Mouse (Mus musculus): Measurements from ENCODE around the gene Timm13. TPM values are rescaled to one million over a fixed set of nuclear protein-coding genes. Genes with fewer than 3 reads are reported as not detected.

Timm13 gene
- polyA plus RNA-seq, 1 experiment from 2014 or later = 306 TPM

DNA sequence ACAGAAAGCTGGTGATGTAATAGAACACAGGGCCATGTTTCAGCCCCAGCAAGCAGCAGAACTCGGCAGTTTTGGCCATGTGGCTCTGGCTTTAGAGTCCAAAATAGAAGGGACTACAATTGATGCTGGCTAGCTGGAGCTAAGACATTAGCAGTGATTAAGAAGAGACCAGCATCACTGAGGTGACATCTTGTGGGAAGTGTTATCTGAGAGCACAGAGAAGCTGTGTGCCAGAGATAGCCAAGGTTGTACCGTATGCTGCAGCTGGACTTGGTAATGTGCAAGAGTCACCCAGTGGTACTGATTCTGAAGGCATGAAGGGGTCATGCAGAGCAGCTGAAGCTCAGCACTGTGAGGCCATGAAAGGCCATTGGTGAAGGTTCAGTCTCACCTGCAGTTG is 14.5 kb upstream of the Timm13 start:
- Histone ChIP-seq H3K27me3 (no peaks in the 10 kb centered on the region), H3K27ac (no peak overlapping the region), H3K4me3 (no peak overlapping the region), H3K9me3 (no peaks in the 10 kb centered on the region), H3K4me2 (replicated peaks) (no peak overlapping the region), H3K9ac (0 out of 2 replicates have a peak overlapping the region, but pooled peaks have one; percentile 1), H3K4me1 (peaks cover 17% of the 10 kb centered on the region), H3K36me3 (peaks cover 40% of the 10 kb centered on the region)
- no peak for ATAC-seq (ENCODE audit: low FRiP score, low read depth)
- 84% methylated on average over 2 of the region's 2 CpGs for WGBS

DNA sequence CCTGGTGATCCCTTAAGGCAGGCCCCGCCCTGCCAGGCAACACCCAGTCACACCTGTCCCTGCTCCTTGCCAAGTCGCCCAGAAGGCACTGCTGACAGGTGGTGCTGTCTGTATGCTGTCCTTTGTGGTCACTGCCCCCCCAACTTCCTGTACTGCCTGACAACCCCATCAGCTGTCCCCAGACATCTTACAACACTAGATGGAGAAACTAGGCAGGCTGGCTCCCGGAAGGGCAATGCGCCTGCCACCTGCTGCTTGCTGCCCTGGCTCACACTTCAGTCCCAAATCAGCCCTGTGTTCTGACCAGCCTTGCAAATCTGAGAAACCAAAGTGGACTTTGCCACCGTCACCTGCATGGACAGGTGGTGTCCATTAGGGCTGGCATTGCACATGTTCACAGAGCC is 13.5 kb upstream of the Timm13 start:
- Histone ChIP-seq H3K36me3 (peaks cover 50% of the 10 kb centered on the region), H3K27ac (no peak overlapping the region; the same call in 1 of the 2 replicates), H3K4me1 (peaks cover 17% of the 10 kb centered on the region), H3K9me3 (no peaks in the 10 kb centered on the region), H3K4me3 (no peak overlapping the region), H3K27me3 (no peaks in the 10 kb centered on the region), H3K4me2 (replicated peaks) (no peak overlapping the region), H3K9ac (peak overlapping the region; percentile 43; the same call in 1 of the 2 replicates)
- 85% methylated on average over 5 of the region's 5 CpGs for WGBS
- ATAC-seq (ENCODE audit: low FRiP score, low read depth) = peak; percentile 33; the same call in 1 of the 2 replicates

DNA sequence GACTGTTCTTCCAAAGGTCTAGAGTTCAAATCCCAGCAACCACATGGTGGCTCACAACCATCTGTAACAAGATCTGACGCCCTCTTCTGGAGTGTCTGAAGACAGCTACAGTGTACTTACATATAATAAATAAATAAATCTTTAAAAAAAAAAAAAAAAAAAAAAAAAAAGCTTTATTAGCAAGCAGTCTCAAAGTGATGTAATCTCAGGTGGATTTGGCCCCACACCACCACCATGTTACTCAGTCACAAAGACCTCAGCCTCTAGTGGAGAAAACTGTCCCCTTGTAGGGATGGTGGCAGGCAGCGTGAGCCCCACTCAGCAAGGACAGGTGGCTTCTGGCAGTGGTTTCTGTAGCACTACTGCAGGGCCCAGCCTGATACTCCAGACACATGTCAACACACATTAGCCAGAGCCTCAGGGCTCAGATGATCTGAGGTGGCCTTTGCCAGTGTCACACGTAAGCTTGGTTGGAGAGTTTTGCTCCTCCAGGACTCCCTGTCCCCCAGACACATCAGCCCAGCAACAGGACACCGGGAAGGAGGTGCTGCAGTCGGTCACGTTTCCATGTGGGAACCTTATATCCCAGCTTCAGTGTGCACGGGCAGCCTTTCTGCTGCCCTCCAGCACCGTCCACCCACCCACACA is 12.7 kb upstream of the Timm13 start:
- Histone ChIP-seq H3K27ac (no peak overlapping the region; the same call in 1 of the 2 replicates), H3K9me3 (no peaks in the 10 kb centered on the region), H3K4me2 (replicated peaks) (no peak overlapping the region), H3K27me3 (no peaks in the 10 kb centered on the region), H3K9ac (no peak overlapping the region), H3K4me3 (no peak overlapping the region), H3K36me3 (peaks cover 58% of the 10 kb centered on the region), H3K4me1 (peaks cover 17% of the 10 kb centered on the region)
- WGBS = 86% methylated on average over 7 of the region's 8 CpGs
- ATAC-seq (ENCODE audit: low FRiP score, low read depth) = no peak

DNA sequence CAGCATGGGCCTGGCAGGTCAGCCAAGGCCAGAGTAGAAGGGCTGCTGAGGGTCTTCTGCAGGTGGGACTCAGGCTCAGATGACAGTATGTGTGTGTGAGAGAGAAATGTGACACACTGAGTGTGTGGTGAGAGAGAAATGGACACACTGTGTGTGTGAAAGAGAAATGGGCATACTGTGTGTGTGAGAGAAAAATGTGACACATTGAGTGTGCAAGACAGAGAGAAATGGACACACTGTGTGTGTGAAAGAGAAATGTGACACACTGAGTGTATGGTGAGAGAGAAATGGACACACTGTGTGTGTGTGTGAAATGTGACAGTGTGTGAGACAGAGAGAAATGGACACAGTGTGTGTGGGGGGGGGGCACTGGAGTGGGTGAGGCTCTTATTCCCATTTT is 11.1 kb upstream of the Timm13 start:
- peaks cover 73% of the 10 kb centered on the region for H3K36me3 ChIP-seq
- peaks cover 10% of the 10 kb centered on the region; the same call in 1 of the 2 replicates for H3K4me1 ChIP-seq
- no peak overlapping the region for H3K27ac ChIP-seq
- no peaks in the 10 kb centered on the region for H3K27me3 ChIP-seq
- H3K9me3 ChIP-seq = no peaks in the 10 kb centered on the region
- ATAC-seq (ENCODE audit: low FRiP score, low read depth) = no peak
- H3K4me3 ChIP-seq = no peak overlapping the region
- no peak overlapping the region for H3K9ac ChIP-seq
- H3K4me2 ChIP-seq (replicated peaks) = no peak overlapping the region

DNA sequence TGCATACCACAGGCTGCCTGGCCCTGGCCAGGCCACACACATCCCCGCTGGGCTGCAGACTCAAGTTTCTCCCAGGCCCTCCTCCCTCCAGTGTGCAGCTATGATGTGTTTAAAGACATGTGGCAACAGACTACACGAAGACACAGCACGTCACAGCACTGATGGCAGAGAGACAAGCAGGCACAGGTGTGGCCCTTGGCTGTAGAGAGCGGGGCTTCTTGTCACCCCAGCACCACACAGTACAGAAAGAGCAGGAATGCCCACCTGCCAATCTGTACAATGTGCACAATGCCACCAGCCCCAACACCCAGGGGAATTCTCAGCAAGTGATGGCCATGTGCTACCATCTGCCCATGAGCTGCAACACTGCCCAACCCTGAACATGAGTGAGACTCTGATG is 10.6 kb upstream of the Timm13 start:
- peaks cover 76% of the 10 kb centered on the region for H3K36me3 ChIP-seq

DNA sequence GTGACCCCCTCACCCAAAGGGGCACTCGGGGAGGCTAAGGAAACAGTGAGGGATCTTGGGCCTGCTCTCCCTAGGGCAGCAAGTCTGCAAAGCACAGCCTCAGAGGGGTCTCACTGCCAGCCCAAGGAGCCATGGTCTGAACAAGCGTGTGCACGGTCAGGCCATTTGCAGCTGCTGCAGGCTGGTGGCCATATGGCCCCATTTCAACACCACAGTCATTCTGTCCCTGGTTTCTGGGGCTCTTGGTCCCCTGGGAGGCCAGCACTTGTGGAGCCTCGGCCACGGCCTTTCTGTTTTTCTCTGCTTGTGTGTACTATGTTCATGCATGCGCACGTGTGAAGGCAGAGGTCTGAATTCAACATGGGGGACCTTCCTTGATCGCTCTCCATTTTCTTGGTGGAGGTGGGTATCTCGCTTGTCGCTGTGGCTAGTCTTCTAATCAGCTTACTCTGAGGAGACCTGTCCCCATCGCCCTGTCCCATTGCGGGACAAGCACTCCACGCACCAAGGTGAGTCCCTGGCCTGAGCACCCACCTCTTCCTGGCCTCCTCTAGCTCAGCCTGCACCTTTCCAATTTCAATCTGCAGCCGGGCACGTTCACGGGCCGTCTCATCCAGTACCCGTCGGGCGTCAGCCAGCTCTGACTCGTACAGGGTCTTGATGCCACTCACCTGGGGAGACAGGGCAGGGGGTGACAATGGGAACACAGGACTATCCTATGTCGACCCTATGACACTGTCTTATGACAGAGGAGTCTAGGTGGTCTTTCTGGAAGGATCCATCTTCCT is 8.8 kb upstream of the Timm13 start:
- no peak overlapping the region for H3K4me3 ChIP-seq
- WGBS = 97% methylated on average over 22 of the region's 22 CpGs
- no peaks in the 10 kb centered on the region for H3K4me1 ChIP-seq
- no peak for ATAC-seq (ENCODE audit: low FRiP score, low read depth)
- no peak overlapping the region for H3K9ac ChIP-seq
- H3K9me3 ChIP-seq = no peaks in the 10 kb centered on the region
- no peaks in the 10 kb centered on the region for H3K27me3 ChIP-seq
- no peak overlapping the region for H3K4me2 ChIP-seq (replicated peaks)
- H3K36me3 ChIP-seq = peaks cover 86% of the 10 kb centered on the region
- H3K27ac ChIP-seq = no peak overlapping the region

More for the DNA sequence above, 10.6 kb upstream of the Timm13 start:
- no peak overlapping the region for H3K9ac ChIP-seq
- 87% methylated on average over 4 of the region's 4 CpGs for WGBS
- 0 out of 2 replicates have a peak, but pooled peaks cover 5% of the 10 kb centered on the region for H3K4me1 ChIP-seq
- H3K27me3 ChIP-seq = no peaks in the 10 kb centered on the region
- no peak overlapping the region for H3K27ac ChIP-seq
- no peak overlapping the region for H3K4me3 ChIP-seq
- ATAC-seq (ENCODE audit: low FRiP score, low read depth) = peak; percentile 9; the same call in 1 of the 2 replicates
- no peak overlapping the region for H3K4me2 ChIP-seq (replicated peaks)
- H3K9me3 ChIP-seq = no peaks in the 10 kb centered on the region

DNA sequence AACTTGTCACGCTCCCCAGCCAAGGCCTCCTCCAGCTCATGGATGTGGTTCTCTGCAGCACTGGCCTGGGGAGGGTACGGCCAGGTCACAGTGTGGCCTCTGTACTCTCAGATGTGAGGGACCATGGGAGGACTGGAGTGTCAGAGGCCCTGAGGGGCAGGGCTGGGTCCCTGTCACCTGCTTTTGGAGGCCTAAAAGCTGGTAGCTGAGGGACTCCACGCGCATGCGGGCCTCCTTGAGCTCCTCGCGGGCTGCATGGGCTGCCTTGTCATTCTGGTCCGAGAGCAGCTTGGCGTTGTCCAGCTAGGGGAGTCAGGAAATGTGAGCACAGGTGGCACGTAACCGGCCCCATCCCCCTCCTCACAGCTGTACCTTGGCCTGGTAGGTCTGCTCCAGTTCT is 3.9 kb upstream of the Timm13 start:
- Histone ChIP-seq H3K4me3 (no peak overlapping the region), H3K4me1 (peaks cover 8% of the 10 kb centered on the region), H3K27me3 (no peaks in the 10 kb centered on the region), H3K9me3 (no peaks in the 10 kb centered on the region), H3K36me3 (peaks cover 80% of the 10 kb centered on the region), H3K9ac (peak overlapping the region; percentile 13; the same call in 1 of the 2 replicates), H3K27ac (no peak overlapping the region), H3K4me2 (replicated peaks) (no peak overlapping the region)
- no peak for ATAC-seq (ENCODE audit: low FRiP score, low read depth)
- WGBS = 93% methylated on average over 11 of the region's 11 CpGs

DNA sequence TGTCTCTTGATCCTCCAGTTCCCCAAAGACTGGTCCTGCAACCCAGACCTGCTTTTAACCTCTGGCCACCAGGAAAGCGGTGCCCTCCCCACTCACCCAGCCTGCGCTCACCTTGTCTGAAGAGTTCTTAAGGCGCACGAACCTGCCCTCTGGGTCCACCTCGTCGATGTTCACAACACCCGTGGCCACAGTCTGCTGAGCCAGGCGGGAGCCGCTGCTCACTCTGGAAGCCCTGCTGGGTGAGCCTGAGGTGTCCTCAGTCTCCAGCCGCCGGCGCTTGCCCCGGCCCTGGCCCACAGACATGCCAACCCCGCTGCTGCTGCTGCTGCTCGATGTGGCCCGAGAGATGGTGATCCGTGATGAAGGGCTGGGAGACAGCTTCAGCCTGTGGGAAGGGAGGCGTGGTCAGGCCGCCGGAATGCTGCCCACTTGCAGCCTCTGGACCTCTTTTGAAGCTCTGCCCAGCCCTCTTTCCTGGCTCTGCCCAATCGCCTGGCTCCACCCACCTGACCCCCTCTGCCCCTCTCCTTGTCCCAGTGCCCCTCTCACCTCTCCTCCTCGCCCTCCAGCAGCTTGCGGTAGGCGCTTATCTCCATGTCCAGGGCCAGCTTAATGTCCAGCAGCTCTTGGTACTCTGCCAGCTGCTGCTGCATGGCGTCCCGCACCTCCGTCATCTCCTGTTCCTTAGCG is 3.4 kb upstream of the Timm13 start:
- Histone ChIP-seq H3K4me1 (peaks cover 13% of the 10 kb centered on the region), H3K36me3 (peaks cover 78% of the 10 kb centered on the region), H3K9me3 (no peaks in the 10 kb centered on the region), H3K9ac (peak overlapping the region; percentile 13; the same call in 1 of the 2 replicates), H3K27me3 (no peaks in the 10 kb centered on the region), H3K27ac (no peak overlapping the region), H3K4me3 (no peak overlapping the region), H3K4me2 (replicated peaks) (no peak overlapping the region)
- WGBS = 86% methylated on average over 28 of the region's 28 CpGs
- ATAC-seq (ENCODE audit: low FRiP score, low read depth) = no peak

DNA sequence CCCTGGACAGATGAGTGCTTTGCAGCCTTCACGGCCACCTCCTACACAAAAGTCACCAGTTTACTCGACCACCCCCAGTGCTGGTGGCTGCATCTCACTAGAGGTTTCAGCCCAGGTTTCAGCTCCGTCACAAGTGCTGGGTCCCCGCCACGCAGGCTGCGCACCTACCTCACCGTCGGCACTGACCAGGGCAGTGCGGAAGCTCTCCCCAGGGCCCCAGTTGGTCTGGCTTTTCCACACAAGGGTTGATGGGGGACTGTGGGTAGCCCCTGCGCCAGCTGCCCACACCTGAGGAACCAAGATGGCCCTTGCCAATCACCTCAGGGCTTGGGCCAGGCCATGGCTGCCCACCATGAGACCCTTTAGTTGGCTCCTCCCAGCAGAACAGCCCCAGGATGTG is 2.5 kb upstream of the Timm13 start:
- H3K4me3 ChIP-seq = no peak overlapping the region
- H3K4me2 ChIP-seq (replicated peaks) = no peak overlapping the region
- 92% methylated on average over 10 of the region's 10 CpGs for WGBS
- no peaks in the 10 kb centered on the region for H3K27me3 ChIP-seq
- H3K27ac ChIP-seq = no peak overlapping the region
- ATAC-seq (ENCODE audit: low FRiP score, low read depth) = no peak
- no peaks in the 10 kb centered on the region for H3K9me3 ChIP-seq
- H3K9ac ChIP-seq = no peak overlapping the region
- peaks cover 17% of the 10 kb centered on the region for H3K4me1 ChIP-seq
- peaks cover 78% of the 10 kb centered on the region for H3K36me3 ChIP-seq

DNA sequence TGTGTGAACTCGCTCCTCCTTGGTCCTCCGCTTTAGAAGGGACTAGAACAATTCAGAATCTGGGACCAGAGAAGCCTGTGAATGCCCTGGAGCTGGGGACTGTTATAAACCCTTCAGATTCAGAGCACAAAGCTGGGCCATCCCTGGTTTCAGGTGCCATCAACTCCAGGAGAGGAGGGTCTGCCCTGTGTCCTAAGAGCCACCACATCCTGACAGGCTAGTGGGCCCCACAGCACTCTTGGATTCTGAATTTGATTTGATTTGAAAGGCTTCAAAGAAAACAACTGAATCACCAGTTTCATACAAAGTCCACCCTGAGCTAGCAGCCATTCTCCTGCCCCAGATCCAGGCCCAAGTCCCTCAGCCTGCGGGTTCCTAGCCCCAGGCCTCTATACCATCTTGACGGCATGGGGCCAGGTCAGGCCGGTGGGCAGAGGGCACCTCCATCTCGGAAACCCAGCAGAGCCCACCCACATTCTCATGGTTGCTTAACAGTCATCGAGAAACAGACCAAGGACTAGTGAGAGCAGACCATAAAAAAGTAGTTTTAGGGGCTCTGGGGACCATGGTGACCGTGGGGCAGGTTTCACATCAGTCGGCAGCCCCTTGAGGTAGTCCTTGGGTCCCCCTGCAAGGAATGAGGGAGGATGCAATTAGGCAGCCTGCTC is 1.6 kb upstream of the Timm13 start:
- H3K36me3 ChIP-seq = peaks cover 75% of the 10 kb centered on the region
- H3K4me3 ChIP-seq = no peak overlapping the region
- H3K27ac ChIP-seq = no peak overlapping the region
- H3K4me2 ChIP-seq (replicated peaks) = no peak overlapping the region
- no peak overlapping the region for H3K9ac ChIP-seq
- peaks cover 5% of the 10 kb centered on the region; the same call in 1 of the 2 replicates for H3K27me3 ChIP-seq
- H3K4me1 ChIP-seq = peaks cover 22% of the 10 kb centered on the region
- ATAC-seq (ENCODE audit: low FRiP score, low read depth) = no peak
- H3K9me3 ChIP-seq = no peaks in the 10 kb centered on the region
- WGBS = 89% methylated on average over 9 of the region's 9 CpGs

DNA sequence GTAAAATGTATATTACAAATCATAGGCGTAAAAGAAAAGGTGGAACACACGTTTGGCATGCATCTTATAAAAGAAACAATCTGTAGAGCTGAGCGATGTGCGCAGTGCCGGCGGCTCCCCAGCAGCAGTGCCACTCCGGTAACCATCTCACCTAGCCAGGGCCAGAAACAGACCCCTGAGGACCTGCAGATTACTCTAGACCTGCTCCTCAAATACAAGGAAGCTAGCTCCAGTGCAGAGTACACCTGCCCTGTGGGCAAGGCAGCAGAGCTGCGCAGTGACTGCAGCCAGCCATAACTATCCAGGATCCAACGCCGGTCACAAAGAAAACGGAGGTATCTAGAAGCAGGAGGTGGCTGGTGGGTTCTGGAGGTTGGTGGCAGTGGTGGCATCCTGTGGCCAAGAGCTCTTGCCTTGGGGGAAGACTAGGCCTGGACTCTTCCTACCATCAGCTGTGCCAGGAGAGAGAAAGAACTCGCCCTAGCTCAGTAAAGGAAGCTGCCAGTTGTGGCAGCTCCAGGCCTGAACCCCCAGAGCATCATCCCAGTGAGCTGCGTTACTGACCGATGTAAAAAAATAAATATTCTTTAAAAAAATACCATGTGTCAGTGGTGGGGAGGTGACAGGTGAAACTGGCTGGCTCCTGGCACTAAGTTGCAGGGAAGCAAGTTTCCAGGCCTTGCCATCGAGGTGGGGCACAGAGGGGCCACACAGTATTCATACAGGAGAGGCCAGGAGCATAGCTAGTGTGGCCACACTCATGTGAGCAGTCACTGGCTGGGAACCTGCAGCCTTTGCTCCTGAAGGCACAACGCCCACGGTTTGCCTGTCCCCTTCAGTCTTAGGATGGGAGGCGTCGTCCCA is 872 bp upstream of the Timm13 start:
- peak overlapping the region; percentile 91 for H3K4me3 ChIP-seq
- H3K36me3 ChIP-seq = peaks cover 70% of the 10 kb centered on the region
- 88% methylated on average over 19 of the region's 19 CpGs for WGBS
- peaks cover 5% of the 10 kb centered on the region; the same call in 1 of the 2 replicates for H3K27me3 ChIP-seq
- H3K4me2 ChIP-seq (replicated peaks) = peak overlapping the region; percentile 50
- H3K4me1 ChIP-seq = peaks cover 22% of the 10 kb centered on the region
- peak overlapping the region; percentile 39 for H3K9ac ChIP-seq
- ATAC-seq (ENCODE audit: low FRiP score, low read depth) = no peak
- H3K27ac ChIP-seq = peak overlapping the region; percentile 70
- H3K9me3 ChIP-seq = no peaks in the 10 kb centered on the region

Data from limb, embryonic 13.5 days (tissue).